Comparison of ENCODE assay signal across 16 mouse cellular contexts in the genomic region with DNA sequence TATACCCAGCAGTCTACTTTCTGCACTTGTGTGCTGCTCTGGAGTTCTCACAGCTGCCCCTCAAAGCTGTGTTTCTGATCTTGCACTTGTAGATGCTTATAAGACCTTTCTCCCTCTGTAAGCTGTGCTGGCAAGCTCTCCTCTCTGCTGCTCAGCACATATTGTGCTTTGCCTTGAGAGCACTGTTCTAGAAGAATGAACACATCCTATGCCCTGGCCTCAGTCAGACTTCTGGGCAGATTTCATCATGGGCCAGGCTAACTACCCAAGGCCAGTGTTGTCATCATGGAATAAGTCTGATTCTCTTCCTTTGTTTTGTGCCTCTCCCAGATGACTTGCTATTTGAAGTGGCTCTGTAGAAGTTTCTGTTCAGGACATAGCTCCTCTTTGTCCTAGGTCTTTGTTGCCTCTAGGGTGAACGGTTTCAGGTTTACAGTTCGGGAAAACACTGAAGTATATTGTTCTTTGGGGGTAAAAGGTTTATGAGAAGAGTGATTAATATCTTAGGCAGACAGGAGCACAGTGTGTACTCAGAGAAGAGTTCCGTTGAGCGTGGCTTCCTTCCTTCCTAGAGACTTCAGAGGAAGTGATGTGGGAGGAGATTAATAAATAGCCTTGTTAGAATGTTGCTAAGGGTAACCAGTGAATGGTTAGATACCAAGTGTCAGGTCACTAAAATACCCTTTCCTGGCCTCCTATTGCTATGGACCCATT.
DNase-seq lines count a peak whose midpoint lies in the region; ATAC-seq and TF ChIP-seq lines count a peak whose summit lies in the region.
"Had no signal": no experiment of that assay in that cellular context is flagged by ENCODE, and none has a peak within 500 bp of the region (broad histone marks: within the 10 kb centered on the region; RNA-seq: fewer than 3 reads in every experiment).

No protein-coding gene starts in this region.

- no peak overlapping the region for H3K4me3 ChIP-seq in hindbrain, postnatal 0 days (ENCODE audit: low read length)
- no peak overlapping the region for H3K4me3 ChIP-seq in hindbrain, embryonic 11.5 days (ENCODE audit: low read depth, low read length)
- H3K4me3 ChIP-seq in lung, postnatal 0 days (ENCODE audit: low read depth, low read length), result no peak overlapping the region
- H3K4me3 ChIP-seq in midbrain, embryonic 11.5 days (ENCODE audit: low read depth, low read length), result no peak overlapping the region
- H3K4me3 ChIP-seq: embryonic facial prominence, embryonic 15.5 days; forebrain, embryonic 13.5 days; heart, adult 2 months had no signal

- H3K27ac ChIP-seq in hindbrain, postnatal 0 days, result no peak overlapping the region
- H3K27ac ChIP-seq in hindbrain, embryonic 11.5 days (ENCODE audit: low read depth, low read length), result no peak overlapping the region
- peak overlapping the region; percentile 29 for H3K27ac ChIP-seq in lung, postnatal 0 days (ENCODE audit: low read length)
- no peak overlapping the region for H3K27ac ChIP-seq in midbrain, embryonic 11.5 days (ENCODE audit: low read depth, low read length)
- H3K27ac ChIP-seq: embryonic facial prominence, embryonic 15.5 days; forebrain, embryonic 13.5 days; heart, adult 2 months had no signal

- no peak for ATAC-seq in hindbrain, postnatal 0 days
- no peak for ATAC-seq in hindbrain, embryonic 11.5 days (ENCODE audit: low FRiP score)
- peak; percentile 93 for ATAC-seq in lung, postnatal 0 days
- ATAC-seq in midbrain, embryonic 11.5 days (ENCODE audit: low FRiP score), result no peak
- ATAC-seq: CD4-positive, CD25-positive, alpha-beta regulatory T cell, adult 4 months; forebrain, embryonic 13.5 days; hindbrain, embryonic 16.5 days had no signal

- peak; percentile 99 for TF ChIP-seq EP300 in lung, postnatal 0 days (IDR thresholded peaks at IDR 0.05)

- H3K9ac ChIP-seq in hindbrain, postnatal 0 days (replicated peaks; ENCODE audit: low read length), result no peak overlapping the region
- no peak overlapping the region for H3K9ac ChIP-seq in hindbrain, embryonic 11.5 days (ENCODE audit: low read depth, low read length)
- H3K9ac ChIP-seq in lung, postnatal 0 days (replicated peaks; ENCODE audit: low read depth), result no peak overlapping the region
- H3K9ac ChIP-seq in midbrain, embryonic 11.5 days (ENCODE audit: low read length), result no peak overlapping the region
- H3K9ac ChIP-seq: embryonic facial prominence, embryonic 15.5 days; forebrain, embryonic 13.5 days had no signal

- H3K27me3 ChIP-seq in hindbrain, postnatal 0 days (ENCODE audit: insufficient read depth, low read length), result no peaks in the 10 kb centered on the region
- no peaks in the 10 kb centered on the region for H3K27me3 ChIP-seq in hindbrain, embryonic 11.5 days (ENCODE audit: control insufficient read depth, insufficient read depth, low read length)
- no peaks in the 10 kb centered on the region for H3K27me3 ChIP-seq in lung, postnatal 0 days (replicated peaks; ENCODE audit: insufficient read depth, low read length)
- H3K27me3 ChIP-seq in midbrain, embryonic 11.5 days (ENCODE audit: control insufficient read depth, insufficient read depth, low read length), result no peaks in the 10 kb centered on the region
- H3K27me3 ChIP-seq: embryonic facial prominence, embryonic 15.5 days; forebrain, embryonic 13.5 days had no signal

- H3K4me2 ChIP-seq in hindbrain, postnatal 0 days (ENCODE audit: low read depth, low read length), result no peak overlapping the region
- H3K4me2 ChIP-seq in hindbrain, embryonic 11.5 days (replicated peaks; ENCODE audit: low read depth, low read length), result no peak overlapping the region
- H3K4me2 ChIP-seq in lung, postnatal 0 days (replicated peaks; ENCODE audit: low read depth, low read length), result no peak overlapping the region
- no peak overlapping the region for H3K4me2 ChIP-seq in midbrain, embryonic 11.5 days
- H3K4me2 ChIP-seq: embryonic facial prominence, embryonic 15.5 days; forebrain, embryonic 13.5 days had no signal

- no peak for TF ChIP-seq CTCF in hindbrain, postnatal 0 days (IDR thresholded peaks at IDR 0.05; ENCODE audit: low read depth)
- TF ChIP-seq CTCF in lung, postnatal 0 days (IDR thresholded peaks at IDR 0.05), result no peak

- no peaks in the 10 kb centered on the region for H3K4me1 ChIP-seq in hindbrain, postnatal 0 days (ENCODE audit: insufficient read depth, low read length)
- H3K4me1 ChIP-seq in hindbrain, embryonic 11.5 days (replicated peaks; ENCODE audit: control insufficient read depth, insufficient read depth, low read length), result no peaks in the 10 kb centered on the region
- H3K4me1 ChIP-seq in lung, postnatal 0 days (ENCODE audit: insufficient read depth, low read depth, low read length), result no peaks in the 10 kb centered on the region
- H3K4me1 ChIP-seq in midbrain, embryonic 11.5 days (ENCODE audit: control insufficient read depth, insufficient read depth, low read length), result no peaks in the 10 kb centered on the region
- H3K4me1 ChIP-seq: embryonic facial prominence, embryonic 15.5 days; forebrain, embryonic 13.5 days had no signal

- WGBS in hindbrain, postnatal 0 days, result 55% methylated on average over 4 of the region's 4 CpGs
- 68% methylated on average over 4 of the region's 4 CpGs for WGBS in hindbrain, embryonic 11.5 days
- 29% methylated on average over 4 of the region's 4 CpGs for WGBS in lung, postnatal 0 days
- WGBS in midbrain, embryonic 11.5 days, result 86% methylated on average over 4 of the region's 4 CpGs

- DNase-seq in hindbrain, postnatal 0 days (ENCODE audit: low spot score), result peak; percentile 5
- DNase-seq in hindbrain, embryonic 11.5 days (ENCODE audit: low spot score), result no peak
- DNase-seq in lung, postnatal 0 days (ENCODE audit: low spot score), result peak; percentile 68
- DNase-seq in lung, postnatal 4 days, result no peak
- DNase-seq in embryo, embryonic 11 days, result peak; percentile 6
- peak; percentile 23 for DNase-seq in mesoderm, embryonic 11.5 days (ENCODE audit: low read depth, low spot score)
- DNase-seq in midbrain, embryonic 11.5 days (ENCODE audit: low spot score, missing footprints), result no peak
- no peak for DNase-seq in layer of hippocampus, adult 9-10 months (ENCODE audit: low spot score)
- DNase-seq: cerebellum, postnatal 14 days; heart, adult 2 months; heart, postnatal 14 days; thymus, postnatal 25 days had no signal

- H3K9me3 ChIP-seq in hindbrain, postnatal 0 days (ENCODE audit: low read length), result no peaks in the 10 kb centered on the region
- no peaks in the 10 kb centered on the region for H3K9me3 ChIP-seq in hindbrain, embryonic 11.5 days (ENCODE audit: control insufficient read depth, low read length)
- H3K9me3 ChIP-seq in lung, postnatal 0 days (ENCODE audit: low read length), result no peaks in the 10 kb centered on the region
- no peaks in the 10 kb centered on the region for H3K9me3 ChIP-seq in midbrain, embryonic 11.5 days (ENCODE audit: control insufficient read depth, low read length)
- H3K9me3 ChIP-seq: embryonic facial prominence, embryonic 15.5 days; forebrain, embryonic 13.5 days had no signal

- H3K36me3 ChIP-seq in hindbrain, postnatal 0 days (ENCODE audit: insufficient read depth, low read length), result no peaks in the 10 kb centered on the region
- no peaks in the 10 kb centered on the region for H3K36me3 ChIP-seq in hindbrain, embryonic 11.5 days (ENCODE audit: control insufficient read depth, insufficient read depth, low read length)
- H3K36me3 ChIP-seq in lung, postnatal 0 days (ENCODE audit: insufficient read depth, low read length), result no peaks in the 10 kb centered on the region
- H3K36me3 ChIP-seq in midbrain, embryonic 11.5 days (ENCODE audit: control insufficient read depth, insufficient read depth, low read length), result no peaks in the 10 kb centered on the region
- H3K36me3 ChIP-seq: embryonic facial prominence, embryonic 15.5 days had no signal

Comparison
In these comparisons a context has a peak if more than half of its experiments do, and no peak if none do; other contexts are left out.
1. DNase-seq: peak in hindbrain, postnatal 0 days (single experiment), lung, postnatal 0 days (single experiment), embryo, embryonic 11 days (single experiment) and mesoderm, embryonic 11.5 days (single experiment); none in hindbrain, embryonic 11.5 days (single experiment), lung, postnatal 4 days (0 of 2), midbrain, embryonic 11.5 days (single experiment) and layer of hippocampus, adult 9-10 months (single experiment).